ENCODE assay signal across 14 mouse cellular contexts in genomic region chr9:76320755-76321154, GRCm38 (mm10). TPM values are rescaled to one million over a fixed set of nuclear protein-coding genes. Genes with fewer than 3 reads are reported as not detected.
"Had no signal": no experiment of that assay in that cellular context is flagged by ENCODE, and none has a peak within 500 bp of the region (broad histone marks: within the 10 kb centered on the region; RNA-seq: fewer than 3 reads in every experiment).

No protein-coding gene starts in this region.

- DNase-seq: kidney, adult 18-20 months; kidney, postnatal 10 days; kidney, postnatal 4 days; left cerebral cortex, postnatal 4 days; lung, adult 18-20 months; right cerebral cortex, adult 18-20 months; thymus, postnatal 36 days had no signal

- H3K36me3 ChIP-seq: limb, embryonic 13.5 days had no signal

- H3K9me3 ChIP-seq: limb, embryonic 13.5 days had no signal

- H3K9ac ChIP-seq: limb, embryonic 13.5 days; liver, embryonic 14.5 days had no signal

- H3K27ac ChIP-seq: layer of hippocampus, adult 2 months; limb, embryonic 13.5 days; liver, embryonic 14.5 days had no signal

- H3K4me2 ChIP-seq: limb, embryonic 13.5 days had no signal

- H3K4me3 ChIP-seq: layer of hippocampus, adult 2 months; limb, embryonic 13.5 days had no signal

RNA-seq across cellular contexts. Expression of gene Hcrtr2, which starts 2.9 kb away (rescaled TPM):
- total RNA-seq: megakaryocyte-erythroid progenitor cell, adult 5-6 weeks had no signal
- polyA plus RNA-seq: liver, adult 2 months; stomach, embryonic 16.5 days; thymus, postnatal 0 days had no signal
